Mouse (Mus musculus): ENCODE data around the gene Gm20826. TPM values are rescaled to one million over a fixed set of nuclear protein-coding genes. Genes with fewer than 3 reads are reported as not detected.
"Not testable (repeated sequence)": the region's sequence is repeated elsewhere in the genome, so short reads cannot be mapped to it uniquely, and the experiment has no call there.

Gene Gm20826
- not detected in 2 replicates for polyA plus RNA-seq (2015; fragmentation: Nextera tagmentation; extraction: Ambion mirVana)

DNA sequence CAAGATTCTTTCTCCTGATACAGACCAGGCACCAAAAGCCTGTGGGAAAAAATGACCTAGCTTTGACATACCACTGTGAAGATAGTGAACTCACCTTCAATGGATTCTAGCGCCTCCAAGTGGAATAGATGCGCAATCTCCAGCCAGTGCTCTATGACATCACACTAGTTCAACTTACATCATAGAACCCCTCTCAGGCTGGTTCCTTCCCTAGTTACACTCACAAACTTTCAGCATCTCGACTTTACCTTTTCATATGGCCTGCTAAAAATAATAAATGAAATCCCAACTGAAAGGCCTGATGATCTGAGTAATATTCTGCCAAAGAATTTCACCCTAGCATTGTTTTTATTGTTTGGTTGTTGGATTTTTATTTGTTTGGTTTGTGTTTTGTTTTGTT, at the start of gene Gm20826:
Gm20826 (minus strand) TSS at position 101 of the 400 bp plus-strand sequence.
- not testable (repeated sequence) for H3K4me1 ChIP-seq (ENCODE audit: control insufficient read depth, insufficient read depth, low read length); H3K27me3 ChIP-seq (replicated peaks; ENCODE audit: control insufficient read depth, insufficient read depth, low read length); H3K27ac ChIP-seq (ENCODE audit: low read length); H3K9ac ChIP-seq (ENCODE audit: low read depth, low read length); H3K4me3 ChIP-seq (ENCODE audit: low read length); H3K36me3 ChIP-seq (ENCODE audit: control insufficient read depth, insufficient read depth, low read length); H3K4me2 ChIP-seq (ENCODE audit: low read depth, low read length); H3K9me3 ChIP-seq (ENCODE audit: control insufficient read depth, low read length); ATAC-seq
- WGBS: no CpG with 5 or more reads among the region's 3 CpGs

Other genes starting within 250 kb of the Gm20826 start
- not detected in 2 replicates for gene Gm21788, start 233.5 kb downstream of the Gm20826 start, polyA plus RNA-seq (2015; fragmentation: Nextera tagmentation; extraction: Ambion mirVana)
- gene Gm28576, start 84.5 kb upstream of the Gm20826 start, polyA plus RNA-seq (2015; fragmentation: Nextera tagmentation; extraction: Ambion mirVana): not detected in 2 replicates